In genomic region chr13:34665074-34665473, GRCm38 (mm10) we compare ENCODE assay signal across 25 mouse cellular contexts. TPM values are rescaled to one million over a fixed set of nuclear protein-coding genes. Genes with fewer than 3 reads are reported as not detected.
A peak's percentile ranks its signal among the peaks of the same experiment; 100 is the strongest.
DNase-seq lines count a peak whose midpoint lies in the region; ATAC-seq and TF ChIP-seq lines count a peak whose summit lies in the region.
"Had no signal": no experiment of that assay in that cellular context is flagged by ENCODE, and none has a peak within 500 bp of the region (broad histone marks: within the 10 kb centered on the region; RNA-seq: fewer than 3 reads in every experiment).

No protein-coding gene starts in this region.

- DNase-seq in liver, adult 2 months (ENCODE audit: extremely low read depth, low read depth, low spot score), result peak; percentile 90
- DNase-seq in liver, result no peak
- DNase-seq in liver, postnatal 0 days, result no peak
- no peak for DNase-seq in ovary, postnatal 36 days (ENCODE audit: low spot score)
- DNase-seq in ovary, postnatal 14 days (ENCODE audit: low spot score), result no peak
- DNase-seq: adrenal gland, adult 2 months; adrenal gland, postnatal 10 days; adrenal gland, postnatal 25 days; cerebellum, adult 11 months; cerebellum, adult 18-20 months; cerebellum, adult 8-10 months; cerebellum, adult 9-11 months; cerebellum, postnatal 14 days; cerebellum, postnatal 36 days; embryo, embryonic 11 days had no signal

- no peak for TF ChIP-seq POLR2A in liver, adult 2 months (IDR thresholded peaks at IDR 0.05; ENCODE audit: extremely low read depth, insufficient read depth, low read length)

- H3K27ac ChIP-seq in liver, adult 2 months (replicated peaks; ENCODE audit: insufficient read depth, low read depth, low read length), result peak overlapping the region; percentile 77
- H3K27ac ChIP-seq in liver, postnatal 0 days (ENCODE audit: low read depth), result peak overlapping the region; percentile 59
- H3K27ac ChIP-seq in liver, embryonic 12.5 days, result no peak overlapping the region
- H3K27ac ChIP-seq in intestine, embryonic 16.5 days (ENCODE audit: low read length), result 0 out of 2 replicates have a peak overlapping the region, but pooled peaks have one; percentile 33
- H3K27ac ChIP-seq: embryonic facial prominence, embryonic 13.5 days; embryonic facial prominence, embryonic 15.5 days; forebrain, embryonic 10.5 days; forebrain, embryonic 12.5 days had no signal

- 23% methylated on average over 4 of the region's 4 CpGs for WGBS in liver, adult 2 months
- WGBS in liver, postnatal 0 days (ENCODE audit: insufficient replicate concordance), result 62% methylated on average over 4 of the region's 4 CpGs
- 60% methylated on average over 4 of the region's 4 CpGs for WGBS in liver, embryonic 12.5 days (ENCODE audit: insufficient replicate concordance)
- 72% methylated on average over 4 of the region's 4 CpGs for WGBS in intestine, embryonic 16.5 days

- peak overlapping the region; percentile 56; the same call in 1 of the 2 replicates for H3K9ac ChIP-seq in liver, adult 2 months (ENCODE audit: low read depth, low read length)
- H3K9ac ChIP-seq in liver, postnatal 0 days (replicated peaks), result no peak overlapping the region
- no peak overlapping the region for H3K9ac ChIP-seq in liver, embryonic 12.5 days
- no peak overlapping the region for H3K9ac ChIP-seq in intestine, embryonic 16.5 days (ENCODE audit: low read depth, low read length)
- H3K9ac ChIP-seq: embryonic facial prominence, embryonic 13.5 days; embryonic facial prominence, embryonic 15.5 days; forebrain, embryonic 12.5 days had no signal

- no peaks in the 10 kb centered on the region for H3K27me3 ChIP-seq in liver, adult 2 months (ENCODE audit: control insufficient read depth, insufficient read depth, low read length)
- no peaks in the 10 kb centered on the region for H3K27me3 ChIP-seq in liver, postnatal 0 days (ENCODE audit: insufficient read depth, low read length)
- H3K27me3 ChIP-seq in liver, embryonic 12.5 days (replicated peaks), result no peaks in the 10 kb centered on the region
- no peaks in the 10 kb centered on the region for H3K27me3 ChIP-seq in intestine, embryonic 16.5 days (replicated peaks; ENCODE audit: control insufficient read depth, insufficient read depth, low read length)
- H3K27me3 ChIP-seq: embryonic facial prominence, embryonic 13.5 days; embryonic facial prominence, embryonic 15.5 days; forebrain, embryonic 12.5 days had no signal

- ATAC-seq in liver, postnatal 0 days, result peak; percentile 58; the same call in 1 of the 2 replicates
- no peak for ATAC-seq in liver, embryonic 12.5 days
- peak; percentile 71 for ATAC-seq in intestine, embryonic 16.5 days
- ATAC-seq: forebrain, embryonic 14.5 days had no signal

- TF ChIP-seq EP300 in liver, postnatal 0 days (IDR thresholded peaks at IDR 0.05; ENCODE audit: low read depth), result peak; percentile 48; the same call in 1 of the 2 replicates

- H3K36me3 ChIP-seq in liver, adult 2 months (ENCODE audit: control insufficient read depth, insufficient read depth, low read length), result no peaks in the 10 kb centered on the region
- no peaks in the 10 kb centered on the region for H3K36me3 ChIP-seq in liver, postnatal 0 days (replicated peaks; ENCODE audit: insufficient read depth, low read length)
- no peaks in the 10 kb centered on the region for H3K36me3 ChIP-seq in liver, embryonic 12.5 days
- H3K36me3 ChIP-seq in intestine, embryonic 16.5 days (ENCODE audit: control insufficient read depth, insufficient read depth, low read length), result no peaks in the 10 kb centered on the region
- H3K36me3 ChIP-seq: embryonic facial prominence, embryonic 13.5 days; embryonic facial prominence, embryonic 15.5 days; forebrain, embryonic 10.5 days; forebrain, embryonic 12.5 days had no signal

- H3K9me3 ChIP-seq in liver, postnatal 0 days (ENCODE audit: low read length), result no peaks in the 10 kb centered on the region
- no peaks in the 10 kb centered on the region for H3K9me3 ChIP-seq in liver, embryonic 12.5 days (replicated peaks)
- H3K9me3 ChIP-seq in intestine, embryonic 16.5 days (ENCODE audit: control insufficient read depth, low read length), result no peaks in the 10 kb centered on the region
- H3K9me3 ChIP-seq: embryonic facial prominence, embryonic 13.5 days; embryonic facial prominence, embryonic 15.5 days; forebrain, embryonic 12.5 days had no signal

- H3K4me2 ChIP-seq in liver, postnatal 0 days (ENCODE audit: low read depth, low read length), result no peak overlapping the region
- no peak overlapping the region for H3K4me2 ChIP-seq in liver, embryonic 12.5 days
- no peak overlapping the region for H3K4me2 ChIP-seq in intestine, embryonic 16.5 days (ENCODE audit: low read depth, low read length)
- H3K4me2 ChIP-seq: embryonic facial prominence, embryonic 13.5 days; embryonic facial prominence, embryonic 15.5 days; forebrain, embryonic 12.5 days had no signal

- no peak overlapping the region for H3K4me3 ChIP-seq in liver, adult 2 months (ENCODE audit: insufficient read depth, low read depth, low read length)
- H3K4me3 ChIP-seq in liver, postnatal 0 days (ENCODE audit: low read depth, low read length), result no peak overlapping the region
- H3K4me3 ChIP-seq in liver, embryonic 12.5 days, result no peak overlapping the region
- no peak overlapping the region for H3K4me3 ChIP-seq in intestine, embryonic 16.5 days (ENCODE audit: low read length)
- H3K4me3 ChIP-seq: embryonic facial prominence, embryonic 13.5 days; embryonic facial prominence, embryonic 15.5 days; erythroblast, embryonic 14.5 days; forebrain, embryonic 10.5 days; forebrain, embryonic 12.5 days had no signal

- no peaks in the 10 kb centered on the region for H3K79me2 ChIP-seq in liver, adult 2 months (ENCODE audit: control insufficient read depth, insufficient read depth, low read length)

- no peak for TF ChIP-seq CTCF in liver, adult 2 months (IDR thresholded peaks at IDR 0.05; ENCODE audit: low read depth, low read length)
- no peak for TF ChIP-seq CTCF in liver, postnatal 0 days (IDR thresholded peaks at IDR 0.05; ENCODE audit: low read depth)

- peaks cover 3% of the 10 kb centered on the region; the same call in 1 of the 2 replicates for H3K4me1 ChIP-seq in liver, adult 2 months (ENCODE audit: control insufficient read depth, insufficient read depth, low read length)
- peaks cover 10% of the 10 kb centered on the region for H3K4me1 ChIP-seq in liver, postnatal 0 days (ENCODE audit: insufficient read depth)
- no peaks in the 10 kb centered on the region for H3K4me1 ChIP-seq in liver, embryonic 12.5 days
- H3K4me1 ChIP-seq in intestine, embryonic 16.5 days (ENCODE audit: control insufficient read depth, insufficient read depth, low read length), result 0 out of 2 replicates have a peak, but pooled peaks cover 3% of the 10 kb centered on the region

RNA-seq across cellular contexts. Expression of gene Pxdc1, which starts 11.8 kb away (rescaled TPM):
- 107 and 108 TPM in 2 replicates for total RNA-seq in liver, adult 2 months (2014; rRNA removed)
- polyA plus RNA-seq in liver, adult 2 months (2012; rRNA removed), result 93.8 and 94.1 TPM in 2 replicates
- polyA plus RNA-seq in liver, postnatal 0 days (2015; fragmentation: Nextera tagmentation; extraction: Ambion mirVana), result 24.8 and 27.7 TPM in 2 replicates
- 10.6 and 12.8 TPM in 2 replicates for polyA plus RNA-seq in liver, embryonic 12.5 days (2016; fragmentation: Nextera tagmentation; extraction: Ambion mirVana)
- 22.6 and 25.6 TPM in 2 replicates for polyA plus RNA-seq in intestine, embryonic 16.5 days (2015; fragmentation: Nextera tagmentation; extraction: Ambion mirVana)
- total RNA-seq: common myeloid progenitor, adult 5-6 weeks; MEL had no signal
